Mouse (Mus musculus): ENCODE results near the gene Rasgef1b.

Rasgef1b gene

DNA sequence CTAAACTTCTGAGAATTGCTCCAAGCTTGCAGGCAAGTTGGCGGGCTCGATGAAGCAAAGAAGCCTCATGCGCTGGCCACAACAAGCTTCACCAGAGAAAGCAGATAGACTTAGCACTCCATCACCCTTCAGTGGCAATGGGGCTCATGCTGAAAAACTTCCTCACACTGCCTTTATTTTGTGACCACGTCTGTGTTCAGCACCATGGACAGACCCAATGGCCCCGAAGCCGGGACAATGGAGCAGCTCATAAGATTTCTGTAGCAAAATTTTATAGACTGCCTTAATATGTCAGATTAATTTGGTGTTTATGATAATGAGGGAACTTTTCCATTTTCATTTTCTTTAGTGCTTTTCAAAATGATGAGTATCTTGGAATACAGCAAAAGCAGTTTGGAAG lies 21.6 kb downstream of the Rasgef1b start:
- no peak for DNase-seq (ENCODE audit: low read depth)

GRCm38 (mm10) chr5:99701811-99702210 lies 27.1 kb downstream of the Rasgef1b start:
- no peak for DNase-seq (ENCODE audit: low read depth)

DNA sequence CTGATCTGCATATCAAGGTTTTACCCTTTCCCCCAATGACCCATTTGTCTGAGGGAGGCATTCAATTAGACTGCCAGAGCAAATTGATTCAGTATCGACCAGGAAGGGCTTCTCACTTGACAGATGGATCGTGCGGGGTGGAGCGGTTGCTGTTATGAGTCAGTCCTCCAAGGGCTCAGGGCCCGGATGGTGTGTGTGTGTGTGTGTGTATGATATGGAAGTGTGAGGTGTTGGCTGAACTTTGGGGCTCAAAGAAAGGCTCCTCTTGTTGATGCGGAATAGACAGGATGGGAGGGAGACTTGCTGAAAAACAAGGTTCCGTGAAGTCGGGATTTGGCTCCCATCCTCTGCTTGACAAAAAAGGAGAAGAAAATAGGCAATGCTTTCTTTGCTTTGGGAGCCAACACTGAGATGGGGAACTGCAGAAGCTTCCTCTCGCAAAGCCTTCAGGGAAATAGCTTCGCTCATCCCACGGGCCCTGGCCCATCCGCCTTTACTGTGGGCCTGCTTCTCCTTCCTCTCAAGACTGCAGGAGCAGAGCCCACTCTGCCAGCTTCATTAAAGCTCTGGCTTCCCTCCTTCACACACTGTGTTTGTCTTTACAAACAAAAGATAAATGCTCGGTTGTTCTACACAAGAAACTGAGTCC lies 34.0 kb downstream of the Rasgef1b start:
- DNase-seq (ENCODE audit: low read depth): no peak

DNA sequence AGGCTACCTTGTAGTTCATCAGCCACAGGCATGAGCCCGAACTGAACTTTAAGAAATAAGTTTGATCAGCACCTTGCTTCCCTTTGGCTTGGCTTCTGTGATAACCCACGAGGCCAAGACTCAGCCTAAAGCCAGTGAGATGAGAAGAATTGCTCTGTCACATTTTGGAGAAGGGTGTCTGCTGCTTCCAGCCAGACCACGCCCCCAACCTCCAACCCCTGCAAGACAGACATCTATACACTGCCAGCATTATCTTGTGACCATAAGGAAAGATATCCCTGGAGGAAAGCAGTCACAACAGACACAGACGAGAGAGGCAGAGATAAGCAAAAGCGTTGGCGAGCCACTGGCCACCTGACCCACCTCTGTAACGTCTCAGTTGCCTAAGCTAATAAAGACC lies 39.0 kb downstream of the Rasgef1b start:
- no peak for DNase-seq (ENCODE audit: low read depth)

DNA sequence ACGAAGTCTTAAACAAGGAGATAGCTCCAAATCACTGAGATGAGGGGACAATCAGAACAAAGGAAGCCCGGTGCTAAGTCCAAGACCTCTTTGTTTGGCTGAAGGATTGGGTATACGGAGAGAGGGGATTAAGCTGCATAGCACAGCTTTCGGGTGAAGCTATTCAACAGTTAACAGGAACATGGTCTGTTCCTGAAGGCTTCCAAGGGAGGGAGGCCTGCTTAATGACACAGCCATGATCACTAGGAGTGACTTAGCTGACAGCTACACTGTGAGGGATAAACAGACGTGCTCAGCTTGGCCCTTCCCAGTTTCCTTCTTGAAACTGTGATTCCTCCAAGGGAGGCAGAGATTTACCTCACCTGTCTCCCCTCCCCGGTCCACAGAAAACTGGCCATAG lies 41.0 kb downstream of the Rasgef1b start:
- DNase-seq (ENCODE audit: low read depth): no peak

- no peak for DNase-seq (ENCODE audit: low read depth)
Observed at GRCm38 (mm10) chr5:99684023-99684422, 44.8 kb downstream of the Rasgef1b start.

DNA sequence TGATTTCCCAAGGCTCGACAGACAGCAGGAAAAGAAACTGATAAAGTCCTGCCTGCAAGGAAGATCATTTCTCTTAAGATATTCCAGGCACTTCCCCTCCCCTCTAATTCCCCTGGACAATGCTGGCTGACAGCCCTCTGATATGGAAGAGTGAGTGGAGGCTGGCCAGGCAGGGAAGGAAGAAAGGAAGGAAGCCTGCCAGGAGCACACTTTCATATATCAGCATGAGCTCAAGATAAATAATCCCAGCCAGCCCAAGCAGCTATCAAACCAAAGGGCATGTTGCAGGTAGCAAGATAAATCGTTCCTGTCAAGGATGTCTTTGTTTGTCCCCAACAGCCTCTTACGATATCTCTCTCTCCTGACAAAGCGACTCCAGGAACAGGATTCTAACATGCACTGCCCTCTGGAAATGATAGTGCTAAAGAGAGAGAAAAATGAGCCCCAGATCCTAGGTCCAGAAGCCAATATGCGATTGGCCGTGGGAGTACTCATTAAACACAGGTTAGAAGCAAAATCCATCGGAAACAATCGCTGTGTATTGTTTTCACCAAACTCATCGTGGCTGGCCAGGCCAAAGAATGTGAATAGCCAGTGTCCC lies 58.8 kb downstream of the Rasgef1b start:
- DNase-seq (ENCODE audit: low read depth): no peak

DNA sequence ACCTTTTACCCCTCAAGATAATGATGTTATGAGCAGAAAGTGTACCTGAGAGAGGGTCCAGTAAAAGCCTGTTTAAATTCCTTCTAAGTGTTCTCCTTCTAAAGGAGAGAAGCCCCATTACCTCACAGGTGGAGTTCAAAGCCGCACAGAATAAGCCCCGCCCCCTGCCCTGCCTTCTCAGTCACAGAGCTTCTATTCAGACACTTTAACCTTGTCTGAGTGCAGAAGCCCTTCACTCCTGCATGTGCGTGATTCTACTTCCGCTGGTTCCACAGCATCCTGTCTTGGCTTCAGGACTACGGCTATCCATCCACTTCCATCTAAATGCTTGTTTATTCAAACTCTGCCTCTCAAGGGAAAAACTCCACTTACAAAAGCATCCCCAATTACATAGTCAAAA lies 72.8 kb downstream of the Rasgef1b start:
- DNase-seq (ENCODE audit: low read depth): no peak

DNA sequence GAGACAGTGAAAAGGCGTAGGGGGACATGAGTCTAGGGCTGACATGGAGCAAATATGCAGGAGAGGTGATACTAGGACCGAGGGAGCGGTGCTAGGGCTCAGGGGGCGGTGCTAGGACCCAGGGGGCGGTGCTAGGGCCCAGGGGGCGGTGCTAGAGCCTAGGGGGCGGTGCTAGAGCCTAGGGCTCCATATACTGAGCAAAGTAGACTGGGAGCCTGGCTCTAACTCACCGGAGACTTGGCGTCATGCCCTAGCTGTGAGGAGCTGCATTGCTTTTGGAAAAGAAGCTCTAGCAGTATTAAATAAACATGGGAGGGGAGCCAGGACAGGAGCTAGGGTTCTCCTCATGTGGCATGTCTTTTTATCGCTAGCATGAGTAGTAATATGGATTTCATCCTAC lies 75.9 kb downstream of the Rasgef1b start:
- DNase-seq (ENCODE audit: low read depth): no peak

- DNase-seq (ENCODE audit: low read depth): no peak
Observed at GRCm38 (mm10) chr5:99641407-99641806, 87.5 kb downstream of the Rasgef1b start.

DNA sequence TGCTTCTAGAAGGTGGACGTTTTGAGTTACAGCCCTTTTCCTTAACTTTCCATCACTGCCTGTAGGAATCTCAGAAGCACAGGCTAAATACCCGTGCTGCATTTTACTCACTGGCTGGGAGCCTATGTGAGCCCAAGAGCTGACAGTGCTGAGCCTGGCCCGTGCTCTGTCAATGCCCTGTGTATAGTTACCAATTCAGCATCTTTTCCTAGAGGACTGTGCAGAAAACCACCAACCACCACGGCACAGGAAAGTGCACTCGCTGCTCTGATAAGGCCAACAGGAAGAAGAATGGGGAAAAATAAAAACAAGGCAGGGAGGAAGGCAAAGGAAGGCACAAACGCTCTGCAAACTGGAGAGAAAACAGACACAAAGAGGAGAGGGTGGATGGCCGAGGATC lies 92.3 kb downstream of the Rasgef1b start:
- no peak for DNase-seq (ENCODE audit: low read depth)

DNA sequence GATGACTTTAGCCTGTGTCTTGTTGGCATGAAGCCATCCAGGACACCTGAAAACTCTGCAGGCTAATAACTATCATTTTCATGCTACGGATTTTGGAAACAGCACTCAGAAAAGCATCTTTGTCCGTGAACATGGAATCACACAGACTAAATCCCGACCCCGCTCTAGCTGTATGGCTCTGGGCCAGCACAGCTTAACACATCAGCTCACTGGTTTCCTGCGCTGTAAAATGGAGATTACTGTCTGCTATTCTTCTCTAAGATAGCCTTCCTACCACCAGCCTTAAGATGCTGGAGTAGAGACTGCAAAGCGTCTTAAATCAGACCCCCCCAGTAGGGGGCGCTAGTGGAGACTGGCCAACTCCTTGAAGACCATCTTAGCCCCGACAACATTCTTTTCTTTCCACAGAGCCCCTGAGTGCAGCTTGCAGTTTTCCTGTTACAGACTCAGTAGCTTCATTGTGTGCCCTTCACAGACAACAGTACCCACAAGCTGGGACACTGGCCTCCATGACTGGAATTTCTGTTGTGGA lies 94.8 kb downstream of the Rasgef1b start:
- DNase-seq (ENCODE audit: low read depth): no peak

- no peak for DNase-seq (ENCODE audit: low read depth)
Observed at GRCm38 (mm10) chr5:99633548-99633947, 95.3 kb downstream of the Rasgef1b start.

- DNase-seq (ENCODE audit: low read depth): no peak
Observed at GRCm38 (mm10) chr5:99632649-99633310, 96.1 kb downstream of the Rasgef1b start.

DNA sequence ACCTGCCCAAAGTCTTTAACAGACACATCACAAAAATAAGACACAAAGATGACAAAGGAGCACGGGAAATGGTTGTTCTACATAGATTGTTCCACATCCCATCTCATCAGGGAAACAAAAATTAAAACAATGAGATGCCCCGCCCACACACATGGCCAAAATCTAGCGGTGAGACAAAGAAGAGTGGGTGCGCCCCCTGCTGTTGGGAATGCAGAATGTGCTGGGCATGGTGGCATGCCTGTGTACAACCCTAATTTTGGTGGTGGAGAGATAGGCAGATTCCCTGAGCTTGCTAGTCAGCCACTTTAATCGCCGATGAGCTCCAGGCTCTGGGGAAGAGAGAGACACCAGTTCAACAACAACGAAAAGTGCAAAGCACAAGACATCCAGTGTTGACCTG lies 98.8 kb downstream of the Rasgef1b start:
- DNase-seq (ENCODE audit: low read depth): no peak

- DNase-seq (ENCODE audit: low read depth): no peak
Observed at GRCm38 (mm10) chr5:99625603-99626002, 103.3 kb downstream of the Rasgef1b start.

DNA sequence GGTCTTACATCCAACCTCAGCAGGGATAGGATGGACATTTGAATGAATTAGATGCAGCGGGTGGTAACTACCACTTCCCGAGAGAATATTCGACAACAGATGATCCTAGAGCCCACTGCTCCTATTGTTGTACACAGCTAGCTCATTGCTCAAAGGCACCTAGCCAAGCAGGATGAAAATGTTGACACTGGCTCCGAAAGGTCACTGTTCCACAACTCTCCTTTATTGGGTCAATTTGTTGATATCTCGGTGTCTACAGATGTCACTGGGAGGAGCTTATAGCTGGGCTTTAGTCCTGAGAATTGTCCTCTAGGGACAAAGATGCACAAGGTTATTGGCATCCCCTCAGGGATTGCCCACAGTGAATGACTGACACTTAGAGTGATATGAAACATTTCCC lies 108.1 kb downstream of the Rasgef1b start:
- DNase-seq (ENCODE audit: low read depth): no peak

DNA sequence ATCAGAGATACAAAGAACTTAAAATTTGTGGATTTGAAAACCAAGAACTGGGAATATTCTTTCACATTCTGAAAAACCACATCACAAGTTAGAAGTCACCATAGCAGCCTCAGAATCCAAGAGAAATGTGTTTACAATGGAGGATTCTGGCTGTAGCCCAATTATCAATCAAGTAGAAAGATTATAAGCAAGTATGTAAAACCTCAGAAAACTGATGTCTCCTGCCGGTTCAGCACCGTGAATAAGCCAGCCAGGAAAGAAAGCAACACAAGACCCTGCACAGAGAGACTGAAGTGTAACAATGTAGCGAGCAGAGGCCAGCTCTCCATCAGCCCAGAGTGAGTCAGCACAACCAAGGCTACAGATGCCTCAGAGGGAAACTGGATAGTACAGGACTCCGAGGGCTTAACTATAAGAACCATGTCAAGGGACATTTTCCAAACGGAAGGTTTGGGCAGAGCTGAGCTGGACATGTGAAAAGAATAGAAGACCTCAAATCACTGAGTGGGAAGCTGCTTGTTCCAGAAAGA lies 111.5 kb downstream of the Rasgef1b start:
- DNase-seq (ENCODE audit: low read depth): no peak

- no peak for DNase-seq (ENCODE audit: low read depth)
Observed at GRCm38 (mm10) chr5:99613321-99614118, 115.3 kb downstream of the Rasgef1b start.

DNA sequence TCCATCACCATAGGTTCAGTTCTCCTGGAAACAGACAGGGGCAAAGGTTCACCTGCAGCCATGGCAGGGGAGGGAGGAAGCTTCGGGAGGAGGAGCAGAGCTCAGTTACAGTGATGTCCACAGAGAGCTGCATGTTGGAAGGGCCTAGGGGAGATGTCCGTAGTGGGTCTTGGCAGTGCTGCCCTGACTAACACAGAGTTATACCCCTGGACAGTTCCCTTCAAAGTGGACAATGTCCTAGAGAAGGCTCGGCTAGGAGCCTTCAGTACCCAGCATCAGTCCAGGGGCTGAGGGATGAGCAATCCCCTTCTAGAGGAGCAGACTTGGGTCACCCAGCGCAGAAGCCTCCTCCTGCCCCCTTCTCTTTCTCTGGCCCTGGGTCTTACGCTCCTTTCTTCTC lies 121.3 kb downstream of the Rasgef1b start:
- no peak for DNase-seq (ENCODE audit: low read depth)

- no peak for DNase-seq (ENCODE audit: low read depth)
Observed at GRCm38 (mm10) chr5:99606164-99606858, 122.6 kb downstream of the Rasgef1b start.

All from fibroblast of lung, adult 2 months (primary cell).